Mouse (Mus musculus) MEL (cell line): ENCODE measurements around the gene Tm9sf4.

ENCODE experiments used
- CHD1 ChIP-seq: IDR thresholded peaks from 2 replicates; pipeline ENCODE4 v1.6.1; 2012; ENCODE audit warnings: low read depth, mild to moderate bottlenecking, inconsistent platforms, low read length, improper control_type of control experiment
- CTCF ChIP-seq, 3 experiments: IDR thresholded peaks in 2 of 3; conservative IDR thresholded peaks in 1 of 3; 2 replicates each; pipeline ENCODE4 v1.5.1; 2011 to 2012; ENCODE audit warnings: low read length in 3 of 3, low read depth in 2 of 3, mild to moderate bottlenecking in 2 of 3, improper control_type of control experiment in 1 of 3, inconsistent platforms in 1 of 3, mixed read lengths in 1 of 3, moderate library complexity in 1 of 3; ENCODE audit not compliant: control insufficient read depth in 1 of 3, insufficient read depth in 1 of 3, poor library complexity in 1 of 3, severe bottlenecking in 1 of 3
- E2F4 ChIP-seq: IDR thresholded peaks from 2 replicates; pipeline ENCODE4 v1.6.1; 2011; ENCODE audit warnings: low read depth, low read length, improper control_type of control experiment, borderline replicate concordance
- JUND ChIP-seq: IDR thresholded peaks from 2 replicates; pipeline ENCODE4 v1.6.1; 2011; ENCODE audit warnings: low read depth, mild to moderate bottlenecking, improper control_type of control experiment, low read length
- MAFK ChIP-seq: IDR thresholded peaks from 2 replicates; pipeline ENCODE4 v1.6.1; 2011; ENCODE audit warnings: low read depth, mild to moderate bottlenecking, low read length, improper control_type of control experiment, borderline replicate concordance
- MAX ChIP-seq: IDR thresholded peaks from 2 replicates; pipeline ENCODE4 v1.6.1; 2011; ENCODE audit warnings: low read length, improper control_type of control experiment
- MEF2A ChIP-seq: IDR thresholded peaks from 2 replicates; pipeline ENCODE4 v1.6.1; 2014; ENCODE audit warnings: low read depth, mild to moderate bottlenecking, inconsistent platforms, low read length, improper control_type of control experiment; ENCODE audit not compliant: poor library complexity, insufficient replicate concordance, severe bottlenecking; ENCODE audit errors: extremely low read depth
- NELFE ChIP-seq: IDR thresholded peaks from 2 replicates; pipeline ENCODE4 v1.6.1; 2011; ENCODE audit warnings: low read depth, low read length, improper control_type of control experiment
- POLR2A ChIP-seq, 2 experiments: IDR thresholded peaks; 2 replicates each; pipeline ENCODE4 v1.6.1; 2011 to 2012; ENCODE audit warnings: low read length in 2 of 2, mild to moderate bottlenecking in 2 of 2, control low read depth in 1 of 2, improper control_type of control experiment in 1 of 2, low read depth in 1 of 2, moderate library complexity in 1 of 2; ENCODE audit not compliant: control insufficient read depth in 1 of 2, insufficient read depth in 1 of 2, poor library complexity in 1 of 2
- SMC3 ChIP-seq: IDR thresholded peaks from 2 replicates; pipeline ENCODE4 v1.6.1; 2011; ENCODE audit warnings: low read depth, low read length, improper control_type of control experiment
- TCF12 ChIP-seq: IDR thresholded peaks from 2 replicates; pipeline ENCODE4 v1.6.1; 2014; ENCODE audit warnings: low read depth, mild to moderate bottlenecking, inconsistent platforms, low read length, improper control_type of control experiment, moderate library complexity
- UBTF ChIP-seq: IDR thresholded peaks from 2 replicates; pipeline ENCODE4 v1.6.1; 2012; ENCODE audit warnings: low read depth, mild to moderate bottlenecking, inconsistent platforms, low read length, improper control_type of control experiment, moderate library complexity, borderline replicate concordance; ENCODE audit not compliant: insufficient read depth
- ZC3H11A ChIP-seq: IDR thresholded peaks from 2 replicates; pipeline ENCODE4 v1.6.1; 2012; ENCODE audit warnings: low read depth, mild to moderate bottlenecking, inconsistent platforms, low read length, improper control_type of control experiment
- ZKSCAN1 ChIP-seq: IDR thresholded peaks from 2 replicates; pipeline ENCODE4 v1.6.1; 2012; ENCODE audit warnings: low read depth, mild to moderate bottlenecking, inconsistent platforms, low read length, improper control_type of control experiment, moderate library complexity

- TF ChIP-seq TCF12 = no peak
- TF ChIP-seq JUND = no peak
- TF ChIP-seq MAX = no peak
- no peak for TF ChIP-seq CTCF (IDR thresholded peaks at IDR 0.05 in 2 of 3, conservative IDR thresholded peaks at IDR 0.05 in 1 of 3; ENCODE audit: control insufficient read depth in 1 of 3, insufficient read depth in 1 of 3, low read depth in 2 of 3, low read length in 3 of 3, poor library complexity in 1 of 3, severe bottlenecking in 1 of 3)
- no peak for TF ChIP-seq CHD1
- TF ChIP-seq POLR2A (IDR thresholded peaks at IDR 0.05; ENCODE audit: control insufficient read depth in 1 of 2, insufficient read depth in 1 of 2, low read depth in 1 of 2, low read length in 2 of 2, poor library complexity in 1 of 2) = no peak
- no peak for TF ChIP-seq E2F4
- TF ChIP-seq ZKSCAN1 = no peak
- no peak for TF ChIP-seq MAFK
- no peak for TF ChIP-seq MEF2A
- no peak for TF ChIP-seq NELFE
- no peak for TF ChIP-seq UBTF
- no peak for TF ChIP-seq ZC3H11A
- TF ChIP-seq SMC3 = no peak
These were observed 37.4 kb downstream of the Tm9sf4 start for GRCm38 (mm10) chr2:153198485-153198884.
